Mouse (Mus musculus) macrophage (primary cell): ENCODE data around the gene Fbrsl1. TPM values are rescaled to one million over a fixed set of nuclear protein-coding genes. Genes with fewer than 3 reads are reported as not detected.

Experiments
- H3K27ac ChIP-seq: fragments of 350-480 bp; formaldehyde crosslinking; 2 replicates; pipeline ENCODE4 v1.9.0; 2021
- H3K36me3 ChIP-seq: fragments of 350-480 bp; formaldehyde crosslinking; 2 replicates; pipeline ENCODE4 v1.9.0; 2021; ENCODE audit errors: inconsistent target
- H3K4me3 ChIP-seq: fragments of 350-480 bp; formaldehyde crosslinking; 2 replicates; pipeline ENCODE4 v1.9.0; 2021; ENCODE audit errors: inconsistent target
- H3K79me2 ChIP-seq: fragments of 350-480 bp; formaldehyde crosslinking; 2 replicates; pipeline ENCODE4 v1.9.0; 2021; ENCODE audit errors: inconsistent target
- WGBS: methylation state at CpG from one replicate; pipeline ENCODE4 v1.1.7; 2026; ENCODE audit warnings: inconsistent platforms; ENCODE audit not compliant: missing documents; 5-methylcytosine and 5-hydroxymethylcytosine counted together
- polyA plus RNA-seq: library from polyadenylated mRNA; stranded (reverse); fragments of 250-400 nt; gene quantifications from 3 replicates; pipeline ENCODE4 v1.2.4, GENCODE M21; 2018; ENCODE audit warnings: inconsistent platforms

Fbrsl1 gene
- polyA plus RNA-seq, 1 experiment from 2014 or later, result 11.8 TPM

GRCm38 (mm10) chr5:110384491-110384890 lies 63.8 kb downstream of the Fbrsl1 start:
- peaks cover 33% of the 10 kb centered on the region; the same call in 1 of the 2 replicates for H3K79me2 ChIP-seq
- no peak overlapping the region for H3K27ac ChIP-seq
- H3K4me3 ChIP-seq, result no peak overlapping the region
- 94% methylated on average over 6 of the region's 6 CpGs for WGBS
- H3K36me3 ChIP-seq, result no peaks in the 10 kb centered on the region

- Histone ChIP-seq H3K4me3 (no peak overlapping the region), H3K79me2 (peaks cover 30% of the 10 kb centered on the region; the same call in 1 of the 2 replicates), H3K27ac (no peak overlapping the region), H3K36me3 (peaks cover 31% of the 10 kb centered on the region; the same call in 1 of the 2 replicates)
- WGBS, result 97% methylated on average over 4 of the region's 4 CpGs
These were observed 68.5 kb downstream of the Fbrsl1 start for GRCm38 (mm10) chr5:110379823-110380222.

- peaks cover 23% of the 10 kb centered on the region; the same call in 1 of the 2 replicates for H3K79me2 ChIP-seq
- peaks cover 38% of the 10 kb centered on the region; the same call in 1 of the 2 replicates for H3K36me3 ChIP-seq
- WGBS, result 90% methylated on average over 15 of the region's 15 CpGs
- no peak overlapping the region for H3K27ac ChIP-seq
- H3K4me3 ChIP-seq, result no peak overlapping the region
These were observed 69.2 kb downstream of the Fbrsl1 start for GRCm38 (mm10) chr5:110379086-110379485.

- Histone ChIP-seq H3K4me3 (no peak overlapping the region), H3K36me3 (peaks cover 44% of the 10 kb centered on the region; the same call in 1 of the 2 replicates), H3K79me2 (peaks cover 14% of the 10 kb centered on the region; the same call in 1 of the 2 replicates), H3K27ac (no peak overlapping the region)
- WGBS, result 89% methylated on average over 15 of the region's 20 CpGs
These were observed 70.1 kb downstream of the Fbrsl1 start for GRCm38 (mm10) chr5:110378181-110378583.

GRCm38 (mm10) chr5:110376802-110377433 lies 71.4 kb downstream of the Fbrsl1 start:
- Histone ChIP-seq H3K79me2 (peaks cover 2% of the 10 kb centered on the region; the same call in 1 of the 2 replicates), H3K27ac (no peak overlapping the region), H3K4me3 (no peak overlapping the region), H3K36me3 (peaks cover 44% of the 10 kb centered on the region)
- WGBS, result 77% methylated on average over 8 of the region's 8 CpGs

GRCm38 (mm10) chr5:110363822-110364545 lies 84.3 kb downstream of the Fbrsl1 start:
- no peak overlapping the region for H3K27ac ChIP-seq
- H3K4me3 ChIP-seq, result no peak overlapping the region
- 86% methylated on average over 10 of the region's 11 CpGs for WGBS
- H3K36me3 ChIP-seq, result peaks cover 12% of the 10 kb centered on the region; the same call in 1 of the 2 replicates
- H3K79me2 ChIP-seq, result no peaks in the 10 kb centered on the region

- WGBS, result 14% methylated on average over 72 of the region's 72 CpGs
- no peak overlapping the region for H3K27ac ChIP-seq
- 0 out of 2 replicates have a peak, but pooled peaks cover 6% of the 10 kb centered on the region for H3K36me3 ChIP-seq
- H3K4me3 ChIP-seq, result no peak overlapping the region
- H3K79me2 ChIP-seq, result no peaks in the 10 kb centered on the region
These were observed 85.0 kb downstream of the Fbrsl1 start for GRCm38 (mm10) chr5:110363179-110363821.

GRCm38 (mm10) chr5:110362813-110363178 lies 85.5 kb downstream of the Fbrsl1 start:
- WGBS, result 4% methylated on average over 28 of the region's 28 CpGs
- H3K27ac ChIP-seq, result no peak overlapping the region
- no peak overlapping the region for H3K4me3 ChIP-seq
- H3K36me3 ChIP-seq, result 0 out of 2 replicates have a peak, but pooled peaks cover 3% of the 10 kb centered on the region
- H3K79me2 ChIP-seq, result no peaks in the 10 kb centered on the region

GRCm38 (mm10) chr5:110361465-110361864 lies 86.8 kb downstream of the Fbrsl1 start:
- Histone ChIP-seq H3K36me3 (no peaks in the 10 kb centered on the region), H3K4me3 (no peak overlapping the region), H3K79me2 (no peaks in the 10 kb centered on the region), H3K27ac (no peak overlapping the region)
- 99% methylated on average over 6 of the region's 6 CpGs for WGBS

- H3K36me3 ChIP-seq, result no peaks in the 10 kb centered on the region
- no peak overlapping the region for H3K4me3 ChIP-seq
- WGBS, result 50% methylated on average over 8 of the region's 9 CpGs
- no peak overlapping the region for H3K27ac ChIP-seq
- H3K79me2 ChIP-seq, result no peaks in the 10 kb centered on the region
These were observed 90.6 kb downstream of the Fbrsl1 start for GRCm38 (mm10) chr5:110357531-110358179.

GRCm38 (mm10) chr5:110354716-110355115 lies 93.6 kb downstream of the Fbrsl1 start:
- H3K4me3 ChIP-seq, result no peak overlapping the region
- 15% methylated on average over 7 of the region's 7 CpGs for WGBS
- H3K27ac ChIP-seq, result no peak overlapping the region
- H3K79me2 ChIP-seq, result no peaks in the 10 kb centered on the region
- H3K36me3 ChIP-seq, result no peaks in the 10 kb centered on the region

GRCm38 (mm10) chr5:110347006-110347405 lies 101.3 kb downstream of the Fbrsl1 start:
- WGBS, result 70% methylated on average over 8 of the region's 8 CpGs
- Histone ChIP-seq H3K4me3 (no peak overlapping the region), H3K36me3 (no peaks in the 10 kb centered on the region), H3K79me2 (no peaks in the 10 kb centered on the region), H3K27ac (no peak overlapping the region)

- WGBS, result 26% methylated on average over 4 of the region's 4 CpGs
- Histone ChIP-seq H3K27ac (no peak overlapping the region), H3K36me3 (no peaks in the 10 kb centered on the region), H3K79me2 (no peaks in the 10 kb centered on the region), H3K4me3 (no peak overlapping the region)
These were observed 102.8 kb downstream of the Fbrsl1 start for GRCm38 (mm10) chr5:110345553-110345952.

GRCm38 (mm10) chr5:110344524-110344923 lies 103.8 kb downstream of the Fbrsl1 start, which contains the start of gene Lrcol1:
Gene Lrcol1, plus strand, starts transcription at chr5:110344730.
- Histone ChIP-seq H3K79me2 (no peaks in the 10 kb centered on the region), H3K4me3 (no peak within 1 kb of the TSS), H3K27ac (no peak within 1 kb of the TSS), H3K36me3 (no peaks in the 10 kb centered on the region)
- WGBS, result 89% methylated on average over 4 of the region's 4 CpGs
